Mouse (Mus musculus): ENCODE measurements around the gene Zfyve27. TPM values are rescaled to one million over a fixed set of nuclear protein-coding genes. Genes with fewer than 3 reads are reported as not detected.

Gene Zfyve27
- polyA plus RNA-seq, 1 experiment, result 0.67 TPM

- Histone ChIP-seq H3K9me3 (ENCODE audit: control insufficient read depth, low read length) (0 out of 2 replicates have a peak, but pooled peaks cover 2% of the 10 kb centered on the region), H3K4me1 (ENCODE audit: control insufficient read depth) (peaks cover 31% of the 10 kb centered on the region), H3K27me3 (ENCODE audit: control insufficient read depth) (peaks cover 4% of the 10 kb centered on the region), H3K36me3 (ENCODE audit: control insufficient read depth) (no peaks in the 10 kb centered on the region), H3K4me3 (replicated peaks) (peak overlapping the region; percentile 35)
- TF ChIP-seq TAL1 (IDR thresholded peaks at IDR 0.05; ENCODE audit: low read length) (no peak), GATA1 (IDR thresholded peaks at IDR 0.05; ENCODE audit: low read length) (no peak)
These were observed 66.5 kb downstream of the Zfyve27 start for GRCm38 (mm10) chr19:42230288-42230568.

GRCm38 (mm10) chr19:42230986-42231385 is 67.2 kb downstream of the Zfyve27 start:
- Histone ChIP-seq H3K36me3 (ENCODE audit: control insufficient read depth) (no peaks in the 10 kb centered on the region), H3K27me3 (ENCODE audit: control insufficient read depth) (peaks cover 4% of the 10 kb centered on the region), H3K4me3 (replicated peaks) (no peak overlapping the region), H3K4me1 (ENCODE audit: control insufficient read depth) (peaks cover 31% of the 10 kb centered on the region), H3K9me3 (ENCODE audit: control insufficient read depth, low read length) (0 out of 2 replicates have a peak, but pooled peaks cover 2% of the 10 kb centered on the region)
- TF ChIP-seq TAL1 (IDR thresholded peaks at IDR 0.05; ENCODE audit: low read length) (no peak), GATA1 (IDR thresholded peaks at IDR 0.05; ENCODE audit: low read length) (no peak)

GRCm38 (mm10) chr19:42237602-42238340 is 74.0 kb downstream of the Zfyve27 start:
- TF ChIP-seq GATA1 (IDR thresholded peaks at IDR 0.05; ENCODE audit: low read length) (no peak), TAL1 (IDR thresholded peaks at IDR 0.05; ENCODE audit: low read length) (no peak)
- H3K4me1 ChIP-seq (ENCODE audit: control insufficient read depth), result no peaks in the 10 kb centered on the region
- no peaks in the 10 kb centered on the region for H3K9me3 ChIP-seq (ENCODE audit: control insufficient read depth, low read length)
- H3K4me3 ChIP-seq (replicated peaks), result no peak overlapping the region
- no peaks in the 10 kb centered on the region for H3K36me3 ChIP-seq (ENCODE audit: control insufficient read depth)
- H3K27me3 ChIP-seq (ENCODE audit: control insufficient read depth), result no peaks in the 10 kb centered on the region

GRCm38 (mm10) chr19:42238341-42238715 is 74.6 kb downstream of the Zfyve27 start:
- Histone ChIP-seq H3K4me3 (replicated peaks) (no peak overlapping the region), H3K27me3 (ENCODE audit: control insufficient read depth) (no peaks in the 10 kb centered on the region), H3K36me3 (ENCODE audit: control insufficient read depth) (no peaks in the 10 kb centered on the region), H3K4me1 (ENCODE audit: control insufficient read depth) (no peaks in the 10 kb centered on the region), H3K9me3 (ENCODE audit: control insufficient read depth, low read length) (no peaks in the 10 kb centered on the region)
- TF ChIP-seq TAL1 (IDR thresholded peaks at IDR 0.05; ENCODE audit: low read length) (no peak), GATA1 (IDR thresholded peaks at IDR 0.05; ENCODE audit: low read length) (no peak)

GRCm38 (mm10) chr19:42240881-42241280 is 77.1 kb downstream of the Zfyve27 start:
- H3K27me3 ChIP-seq (ENCODE audit: control insufficient read depth), result no peaks in the 10 kb centered on the region
- no peaks in the 10 kb centered on the region for H3K4me1 ChIP-seq (ENCODE audit: control insufficient read depth)
- no peak overlapping the region for H3K4me3 ChIP-seq (replicated peaks)
- no peaks in the 10 kb centered on the region for H3K36me3 ChIP-seq (ENCODE audit: control insufficient read depth)
- no peaks in the 10 kb centered on the region for H3K9me3 ChIP-seq (ENCODE audit: control insufficient read depth, low read length)
- TF ChIP-seq GATA1 (IDR thresholded peaks at IDR 0.05; ENCODE audit: low read length), result no peak
- no peak for TF ChIP-seq TAL1 (IDR thresholded peaks at IDR 0.05; ENCODE audit: low read length)

- no peaks in the 10 kb centered on the region for H3K9me3 ChIP-seq (ENCODE audit: control insufficient read depth, low read length)
- H3K4me3 ChIP-seq (replicated peaks), result no peak overlapping the region
- H3K36me3 ChIP-seq (ENCODE audit: control insufficient read depth), result no peaks in the 10 kb centered on the region
- no peaks in the 10 kb centered on the region for H3K4me1 ChIP-seq (ENCODE audit: control insufficient read depth)
- no peaks in the 10 kb centered on the region for H3K27me3 ChIP-seq (ENCODE audit: control insufficient read depth)
- TF ChIP-seq TAL1 (IDR thresholded peaks at IDR 0.05; ENCODE audit: low read length) (no peak), GATA1 (IDR thresholded peaks at IDR 0.05; ENCODE audit: low read length) (no peak)
These were observed 79.7 kb downstream of the Zfyve27 start for GRCm38 (mm10) chr19:42243401-42243800.

Other genes with a start within 250 kb of the Zfyve27 start
- gene Exosc1, start 230.5 kb upstream of the Zfyve27 start, polyA plus RNA-seq (2012), result 0.70 and 0.94 TPM in 2 replicates
- gene Zdhhc16, start 230.5 kb upstream of the Zfyve27 start, polyA plus RNA-seq (2012), result 3.1 and 3.2 TPM in 2 replicates
- 0.54 and 0.65 TPM in 2 replicates for gene Mms19, start 182.8 kb upstream of the Zfyve27 start, polyA plus RNA-seq (2012)
- 0.10 and 0.30 TPM in 2 replicates for gene Ubtd1, start 182.2 kb upstream of the Zfyve27 start, polyA plus RNA-seq (2012)
- 0.12 TPM in 1 of 2 replicates, not detected in the other for gene Ankrd2, start 128.0 kb upstream of the Zfyve27 start, polyA plus RNA-seq (2012)
- not detected in 2 replicates for gene Hoga1, start 118.3 kb upstream of the Zfyve27 start, polyA plus RNA-seq (2012)
- not detected in 2 replicates for gene 4933411K16Rik, start 111.7 kb upstream of the Zfyve27 start, polyA plus RNA-seq (2012)
- 0.10 and 0.19 TPM in 2 replicates for gene Morn4, start 77.6 kb upstream of the Zfyve27 start, polyA plus RNA-seq (2012)
- gene Pi4k2a, start 73.5 kb upstream of the Zfyve27 start, polyA plus RNA-seq (2012), result 1.7 and 1.8 TPM in 2 replicates
- 1.3 and 1.7 TPM in 2 replicates for gene Avpi1, start 34.9 kb upstream of the Zfyve27 start, polyA plus RNA-seq (2012)
- gene Marveld1, start 16.6 kb upstream of the Zfyve27 start, polyA plus RNA-seq (2012), result 0.05 TPM in 2 replicates
- gene Sfrp5, start 38.3 kb downstream of the Zfyve27 start, polyA plus RNA-seq (2012), result not detected in 2 replicates
- not detected in 2 replicates for gene Golga7b, start 83.6 kb downstream of the Zfyve27 start, polyA plus RNA-seq (2012)

All from erythroblast, embryonic 14.5 days (primary cell).